Mouse (Mus musculus): ENCODE data around the gene Sap30. TPM values are rescaled to one million over a fixed set of nuclear protein-coding genes. Genes with fewer than 3 reads are reported as not detected.
A peak's percentile ranks its signal among the peaks of the same experiment; 100 is the strongest.
"Not testable (repeated sequence)": the region's sequence is repeated elsewhere in the genome, so short reads cannot be mapped to it uniquely, and the experiment has no call there.

Gene Sap30
- 10 to 100 TPM; 12.5 to 13.8 TPM for total RNA-seq (2021)

GRCm38 (mm10) chr8:57487441-57488155, at the start of gene Sap30:
Gene Sap30, minus strand, starts transcription at chr8:57487860.
- intact Hi-C loops (cut with DNase I), result no loop called here
- peak; percentile 100 for DNase-seq

- intact Hi-C loops (cut with DNase I), result no loop called here
- DNase-seq, result no peak
These were observed 48.5 kb upstream of the Sap30 start for GRCm38 (mm10) chr8:57536167-57536566.

GRCm38 (mm10) chr8:57534495-57534894, 46.8 kb upstream of the Sap30 start:
- intact Hi-C loops (cut with DNase I), result no loop called here

GRCm38 (mm10) chr8:57533106-57533505, 45.4 kb upstream of the Sap30 start:
- intact Hi-C loops (cut with DNase I), result no loop called here
- DNase-seq, result no peak

More at GRCm38 (mm10) chr8:57534495-57534894, 46.8 kb upstream of the Sap30 start:
- DNase-seq, result no peak

- peak; percentile 19 for DNase-seq
- intact Hi-C loops (cut with DNase I), result no loop called here
These were observed 44.6 kb upstream of the Sap30 start for GRCm38 (mm10) chr8:57532223-57532622.

- intact Hi-C loops (cut with DNase I), result loop anchor here (2.0 kb wide), 1 partner anchor 102 kb away; no protein-coding TSS in a partner anchor
- peak; percentile 78 for DNase-seq
These were observed 43.1 kb upstream of the Sap30 start for GRCm38 (mm10) chr8:57530666-57531349.

GRCm38 (mm10) chr8:57530238-57530637, 42.6 kb upstream of the Sap30 start:
- intact Hi-C loops (cut with DNase I), result loop anchor here (2.0 kb wide), 1 partner anchor 101 kb away; no protein-coding TSS in a partner anchor
- DNase-seq, result no peak

- intact Hi-C loops (cut with DNase I), result no loop called here
- DNase-seq, result no peak
These were observed 40.4 kb upstream of the Sap30 start for GRCm38 (mm10) chr8:57528036-57528435.

GRCm38 (mm10) chr8:57520186-57520786, 32.6 kb upstream of the Sap30 start:
- intact Hi-C loops (cut with DNase I), result no loop called here
- DNase-seq, result no peak

GRCm38 (mm10) chr8:57517723-57518122, 30.1 kb upstream of the Sap30 start:
- intact Hi-C loops (cut with DNase I), result no loop called here
- no peak for DNase-seq

- intact Hi-C loops (cut with DNase I); DNase-seq: not testable (repeated sequence)
These were observed 29.0 kb upstream of the Sap30 start for GRCm38 (mm10) chr8:57516685-57517084.

- DNase-seq; intact Hi-C loops (cut with DNase I): not testable (repeated sequence)
These were observed 25.6 kb upstream of the Sap30 start for GRCm38 (mm10) chr8:57513178-57513661.

GRCm38 (mm10) chr8:57512141-57513056, 24.7 kb upstream of the Sap30 start:
- DNase-seq, result peak; percentile 59
- intact Hi-C loops (cut with DNase I), result no loop called here

GRCm38 (mm10) chr8:57511316-57512118, 23.9 kb upstream of the Sap30 start, which contains the start of gene Hmgb2:
Gene Hmgb2, plus strand, starts transcription at chr8:57511907.
- intact Hi-C loops (cut with DNase I), result no loop called here
- peak; percentile 100 for DNase-seq

GRCm38 (mm10) chr8:57510791-57511315, 23.2 kb upstream of the Sap30 start:
- DNase-seq, result no peak
- intact Hi-C loops (cut with DNase I), result no loop called here

GRCm38 (mm10) chr8:57508657-57509056, 21.0 kb upstream of the Sap30 start:
- intact Hi-C loops (cut with DNase I), result no loop called here
- DNase-seq, result no peak

- intact Hi-C loops (cut with DNase I), result no loop called here
- DNase-seq, result no peak
These were observed 19.9 kb upstream of the Sap30 start for GRCm38 (mm10) chr8:57507556-57508063.

GRCm38 (mm10) chr8:57505500-57505899, 17.8 kb upstream of the Sap30 start:
- intact Hi-C loops (cut with DNase I); DNase-seq: not testable (repeated sequence)

GRCm38 (mm10) chr8:57503641-57504040, 16.0 kb upstream of the Sap30 start:
- intact Hi-C loops (cut with DNase I), result no loop called here
- peak; percentile 77 for DNase-seq
